Mouse (Mus musculus) cortical plate, adult 2 months (tissue): Measurements from ENCODE around the gene 2410015M20Rik. TPM values are rescaled to one million over a fixed set of nuclear protein-coding genes. Genes with fewer than 3 reads are reported as not detected.
"Not testable (repeated sequence)": the region's sequence is repeated elsewhere in the genome, so short reads cannot be mapped to it uniquely, and the experiment has no call there.

Experiments
- H3K27ac ChIP-seq: fragments of 200-500 bp; 2 replicates; pipeline ENCODE4 v1.5.1; 2012; ENCODE audit warnings: low read length, control low read depth, inconsistent platforms; ENCODE audit not compliant: insufficient read depth
- H3K4me1 ChIP-seq: fragments of 200-500 bp; 2 replicates; pipeline ENCODE4 v1.6.1; 2011; ENCODE audit warnings: low read length; ENCODE audit not compliant: control insufficient read depth, insufficient read depth
- H3K4me3 ChIP-seq: fragments of 200-500 bp; 2 replicates; pipeline ENCODE4 v1.5.1; 2011; ENCODE audit warnings: mild to moderate bottlenecking, low read length, control low read depth; ENCODE audit not compliant: insufficient read depth
- CTCF ChIP-seq: fragments of 200-500 bp; IDR thresholded peaks from 2 replicates; pipeline ENCODE4 v1.5.1; 2011; ENCODE audit warnings: mild to moderate bottlenecking, control low read depth, low read length; ENCODE audit not compliant: insufficient read depth; ENCODE audit errors: extremely low read depth
- POLR2A ChIP-seq: fragments of 200-500 bp; IDR thresholded peaks from 2 replicates; pipeline ENCODE4 v1.6.1; 2011; ENCODE audit warnings: mild to moderate bottlenecking, low read length, control low read depth; ENCODE audit not compliant: insufficient read depth; ENCODE audit errors: extremely low read depth
- polyA plus RNA-seq: library from polyadenylated mRNA; depleted of rRNA; stranded (reverse); fragments of >200 nt; gene quantifications from 2 replicates; pipeline ENCODE4 v1.2.3, GENCODE M21; 2012; rRNA removed

The 2410015M20Rik gene
- 145 and 159 TPM in 2 replicates for polyA plus RNA-seq

DNA sequence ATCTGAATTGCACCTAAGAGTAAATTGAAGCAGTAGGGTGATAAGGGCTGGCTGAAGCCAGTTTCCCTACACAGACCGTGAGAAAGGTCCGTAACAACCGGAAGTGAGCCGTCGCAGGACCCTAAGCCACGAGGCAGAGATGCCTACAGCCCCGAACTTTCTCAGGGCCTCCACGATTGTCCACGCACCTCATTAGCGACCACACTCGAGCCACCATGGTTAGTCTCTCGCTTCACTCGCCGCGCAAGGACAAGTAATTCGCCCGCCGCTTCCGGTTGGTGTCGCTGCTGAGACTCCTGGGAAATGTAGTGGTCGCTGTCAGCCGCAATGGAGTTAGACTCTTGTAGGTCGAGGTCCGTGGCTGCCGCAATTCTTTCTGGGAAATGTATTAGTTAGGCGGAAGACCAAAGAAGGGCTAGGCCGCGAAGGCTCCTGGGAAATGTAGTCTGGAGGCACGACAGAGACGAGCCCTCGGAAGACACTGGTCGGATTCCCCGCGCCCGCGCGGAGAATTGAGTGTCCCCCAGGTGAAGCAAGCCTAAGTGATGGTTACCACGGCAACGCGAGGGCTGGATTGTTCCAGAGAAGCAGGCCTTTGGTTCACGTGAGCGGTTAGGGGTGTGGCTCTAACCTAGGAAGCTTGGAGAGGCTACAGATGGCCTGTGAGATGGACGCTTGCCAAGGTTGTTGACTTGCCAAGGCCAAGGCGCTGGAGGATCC lies at the start of gene 2410015M20Rik:
2410015M20Rik (minus strand) TSS at position 320 of the 720 bp plus-strand sequence.
- peaks cover 8% of the 10 kb centered on the region; the same call in 1 of the 2 replicates for H3K4me1 ChIP-seq
- peak within 1 kb of the TSS; percentile 55 for H3K4me3 ChIP-seq
- TF ChIP-seq POLR2A, result peak; percentile 94
- TF ChIP-seq CTCF, result peak; percentile 27; the same call in 1 of the 2 replicates
- H3K27ac ChIP-seq, result peak within 1 kb of the TSS; percentile 37

DNA sequence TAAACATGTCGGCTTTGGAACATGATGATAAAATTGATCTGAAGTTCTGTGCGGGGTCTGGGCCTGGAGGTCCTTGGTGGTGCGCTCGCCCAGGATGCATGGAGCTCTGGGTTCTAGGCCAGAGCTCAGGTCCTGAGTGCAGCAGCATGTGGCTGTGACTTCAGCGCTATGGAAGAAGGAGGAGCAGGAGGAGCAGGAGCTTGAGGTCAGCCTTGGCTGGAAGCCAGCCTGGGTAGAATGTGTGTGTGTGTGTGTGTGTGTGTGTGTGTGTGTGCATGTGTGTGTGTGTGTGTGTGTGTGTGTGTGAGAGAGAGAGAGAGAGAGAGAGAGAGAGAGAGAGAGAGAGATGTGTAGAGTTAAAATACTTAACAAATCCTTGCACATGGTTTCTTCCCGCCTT lies 46.6 kb upstream of the 2410015M20Rik start:
- H3K27ac ChIP-seq, result no peak overlapping the region
- no peak for TF ChIP-seq CTCF
- TF ChIP-seq POLR2A, result no peak
- H3K4me1 ChIP-seq, result no peaks in the 10 kb centered on the region
- no peak overlapping the region for H3K4me3 ChIP-seq

DNA sequence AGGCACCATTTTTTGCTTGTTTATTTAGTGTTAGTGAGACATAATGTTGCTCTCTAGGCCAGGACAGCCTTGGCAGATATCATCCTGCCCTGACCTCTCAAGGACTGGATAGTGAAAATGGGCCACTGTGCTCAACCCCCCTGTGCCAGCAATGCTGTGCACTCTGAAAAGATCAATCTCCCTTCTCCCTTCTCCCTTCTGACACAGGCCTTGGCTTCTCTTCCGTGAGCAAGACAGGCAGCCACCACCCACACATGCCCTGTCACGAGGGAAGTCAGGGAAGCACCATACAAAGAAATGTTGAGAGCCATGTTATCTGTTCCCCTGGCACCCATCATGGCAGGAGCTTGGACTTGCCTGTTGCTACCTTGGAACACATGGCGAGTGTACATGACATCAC lies 45.7 kb upstream of the 2410015M20Rik start:
- Histone ChIP-seq H3K27ac (no peak overlapping the region), H3K4me1 (no peaks in the 10 kb centered on the region), H3K4me3 (no peak overlapping the region)
- TF ChIP-seq CTCF (no peak), POLR2A (no peak)

DNA sequence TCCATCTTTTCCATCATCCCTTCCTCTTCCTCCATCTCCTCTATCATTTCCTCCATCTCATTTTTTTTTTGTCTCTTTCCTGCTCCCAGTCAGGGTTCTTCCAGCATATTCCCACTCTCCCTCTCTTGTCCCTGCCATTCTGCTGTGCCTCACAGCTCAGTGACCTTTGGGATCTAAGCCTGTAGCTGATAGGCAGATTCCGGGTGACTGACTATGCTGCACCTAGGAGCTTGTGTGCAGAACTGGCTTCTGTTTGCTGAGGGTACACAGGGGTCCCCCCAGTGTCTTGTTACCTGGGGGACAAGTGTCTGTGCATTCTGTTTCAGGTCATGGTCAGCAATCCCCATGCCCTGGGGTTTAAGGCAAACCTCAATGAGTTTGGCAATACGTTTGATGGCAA lies 45.2 kb upstream of the 2410015M20Rik start:
- TF ChIP-seq POLR2A, result no peak
- TF ChIP-seq CTCF, result no peak
- Histone ChIP-seq H3K4me3 (no peak overlapping the region), H3K27ac (no peak overlapping the region), H3K4me1 (no peaks in the 10 kb centered on the region)

DNA sequence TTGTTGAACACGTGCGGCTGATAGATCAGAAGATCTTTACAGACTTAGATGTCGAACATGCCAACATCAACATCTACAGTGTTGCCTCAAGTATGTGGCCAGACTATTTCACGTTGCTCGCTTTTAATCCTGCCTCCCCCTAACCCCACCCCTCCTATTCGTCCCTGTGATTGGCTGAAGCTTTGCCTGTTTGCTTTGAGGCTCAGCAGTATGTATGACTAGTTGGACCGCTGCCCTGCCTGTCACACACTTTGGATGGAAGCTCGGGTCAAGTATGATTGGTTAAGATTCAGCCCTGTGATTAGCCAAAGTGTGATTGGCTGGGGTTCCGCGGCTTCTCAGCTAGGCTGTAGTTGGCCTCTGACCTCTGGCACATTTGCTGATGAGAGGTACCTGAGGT lies 42.2 kb upstream of the 2410015M20Rik start:
- Histone ChIP-seq H3K27ac (no peak overlapping the region), H3K4me3 (no peak overlapping the region), H3K4me1 (no peaks in the 10 kb centered on the region)
- TF ChIP-seq CTCF (no peak), POLR2A (no peak)

DNA sequence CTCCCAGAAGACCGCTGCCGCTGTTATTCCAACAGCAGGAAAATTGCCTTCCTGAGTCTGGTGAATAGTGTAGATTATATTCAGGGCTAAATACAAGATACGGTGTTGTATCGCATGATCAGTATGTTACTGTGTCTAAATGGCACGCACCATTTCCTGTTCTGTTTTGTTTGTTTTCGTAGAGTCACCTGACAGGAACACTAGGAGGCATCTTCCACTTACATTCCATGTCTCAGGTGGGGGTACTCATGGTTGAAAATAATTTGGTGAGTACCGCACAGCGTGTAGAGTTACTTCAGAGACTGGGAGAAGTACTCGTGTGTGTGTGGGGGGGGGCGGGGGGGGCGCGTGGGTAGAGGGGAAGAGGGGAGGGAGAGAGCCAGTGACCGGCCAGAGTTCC lies 38.0 kb upstream of the 2410015M20Rik start:
- H3K4me3 ChIP-seq, result no peak overlapping the region
- no peak for TF ChIP-seq POLR2A
- no peak for TF ChIP-seq CTCF
- no peak overlapping the region for H3K27ac ChIP-seq

DNA sequence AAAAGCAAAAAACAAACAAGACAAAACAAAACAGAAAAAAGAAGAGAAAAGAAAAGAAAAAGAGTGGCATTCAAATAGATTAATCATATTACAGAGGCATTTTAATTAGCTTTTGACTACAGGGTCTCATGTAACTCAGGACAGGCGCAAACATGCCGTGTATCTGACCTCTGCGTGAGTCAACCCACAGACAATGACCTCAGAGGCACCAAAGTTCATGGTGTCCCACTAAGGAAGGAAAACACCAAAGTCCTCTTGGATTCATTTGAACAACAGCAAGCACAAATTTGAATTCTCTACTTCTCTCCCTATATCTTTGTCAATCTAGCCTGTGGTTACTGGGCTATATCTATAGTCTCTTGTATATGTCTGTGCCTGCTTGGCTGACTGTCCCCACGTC lies 33.7 kb upstream of the 2410015M20Rik start:
- no peak overlapping the region for H3K4me3 ChIP-seq
- no peak for TF ChIP-seq POLR2A
- TF ChIP-seq CTCF, result no peak
- no peaks in the 10 kb centered on the region for H3K4me1 ChIP-seq
- H3K27ac ChIP-seq, result no peak overlapping the region

More for the DNA sequence above, 38.0 kb upstream of the 2410015M20Rik start:
- no peaks in the 10 kb centered on the region for H3K4me1 ChIP-seq

DNA sequence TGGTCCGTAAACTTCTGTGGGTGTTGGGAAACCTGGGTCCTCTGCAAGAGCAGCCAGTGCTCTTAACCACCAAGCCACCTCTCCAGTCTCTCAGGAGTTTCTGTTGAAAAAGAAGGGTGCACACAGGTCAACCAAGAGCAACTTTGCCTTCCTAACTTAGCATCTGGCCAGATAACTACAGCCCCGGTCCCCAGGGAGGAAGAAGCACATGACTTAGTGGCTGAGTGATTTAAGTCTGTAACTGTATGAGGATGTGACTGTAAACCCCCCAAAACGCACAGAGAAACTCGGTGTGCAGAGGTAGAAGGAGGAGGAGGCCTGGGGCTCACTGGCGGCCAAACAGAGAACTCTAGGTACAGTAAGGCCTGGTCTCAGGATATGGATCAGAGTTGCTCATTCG lies 24.5 kb upstream of the 2410015M20Rik start:
- TF ChIP-seq POLR2A (no peak), CTCF (no peak)
- Histone ChIP-seq H3K27ac (no peak overlapping the region), H3K4me1 (no peaks in the 10 kb centered on the region), H3K4me3 (no peak overlapping the region)

DNA sequence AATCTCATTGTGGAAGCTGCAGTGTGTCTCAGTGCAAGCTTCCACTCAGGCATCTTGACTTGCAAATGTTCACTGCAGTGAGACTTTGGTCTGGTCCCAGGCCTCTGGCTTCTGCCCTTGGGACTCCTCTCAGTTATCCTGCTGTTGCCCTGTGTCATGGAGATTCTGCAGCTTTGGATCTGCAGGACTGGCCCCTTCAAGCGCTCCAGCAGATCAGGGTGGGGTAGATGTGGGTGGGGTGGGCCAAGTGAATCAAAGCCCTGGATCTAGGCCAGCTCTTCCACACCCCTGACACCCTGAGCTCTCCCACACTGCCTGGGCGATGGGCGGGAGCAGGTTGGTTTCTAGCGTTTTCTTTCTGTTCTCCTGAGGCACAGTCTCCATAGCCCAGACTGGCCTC lies 22.2 kb upstream of the 2410015M20Rik start:
- TF ChIP-seq CTCF, result no peak
- no peak for TF ChIP-seq POLR2A
- no peak overlapping the region for H3K4me3 ChIP-seq
- no peaks in the 10 kb centered on the region for H3K4me1 ChIP-seq
- no peak overlapping the region for H3K27ac ChIP-seq

DNA sequence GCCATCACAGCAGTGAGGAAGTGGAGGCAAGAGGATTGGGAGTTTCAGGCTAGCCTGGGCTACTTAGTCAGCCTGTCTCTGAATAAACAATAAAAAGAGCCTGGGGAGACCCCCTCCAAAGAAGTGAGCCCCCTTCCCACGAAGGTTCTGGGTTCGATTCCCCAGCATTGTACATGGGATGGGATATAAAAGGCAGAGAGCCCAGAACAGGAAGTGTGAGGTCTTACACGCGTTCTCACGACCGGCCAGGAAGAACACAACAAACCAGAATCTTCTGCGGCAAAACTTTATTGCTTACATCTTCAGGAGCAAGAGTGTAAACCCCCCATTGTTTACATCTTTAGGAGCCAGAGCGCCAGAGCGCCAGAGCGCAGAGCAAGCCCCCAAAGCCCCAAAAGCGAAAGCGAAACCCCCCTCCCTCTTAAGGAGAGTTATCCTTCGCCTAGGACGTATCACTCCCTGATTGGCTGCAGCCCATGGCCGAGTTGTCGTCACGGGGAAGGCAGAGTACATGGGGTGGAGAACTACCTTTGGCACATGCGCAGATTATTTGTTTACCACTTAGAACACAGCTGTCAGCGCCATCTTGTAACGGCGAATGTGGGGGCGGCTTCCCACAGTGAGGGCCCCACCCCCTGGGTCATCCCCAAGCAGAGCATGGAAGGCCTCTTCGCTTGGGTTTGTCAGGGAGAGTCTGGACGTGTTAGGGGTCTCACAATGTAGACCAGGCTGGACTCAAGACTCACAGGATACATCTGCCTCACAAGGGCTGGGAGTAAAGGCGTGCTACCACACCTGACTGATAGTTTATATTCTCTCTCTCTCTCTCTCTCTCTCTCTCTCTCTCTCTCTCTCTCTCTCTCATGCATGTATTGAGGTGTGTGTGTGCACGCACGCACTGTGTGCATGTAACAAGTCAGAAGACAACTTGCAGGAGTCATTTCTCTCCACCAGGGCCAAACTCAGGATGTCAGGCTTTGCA lies 20.5 kb upstream of the 2410015M20Rik start:
- H3K4me1 ChIP-seq, H3K27ac ChIP-seq, H3K4me3 ChIP-seq: not testable (repeated sequence)
